ENCODE assay signal across 19 mouse cellular contexts in the genomic region with DNA sequence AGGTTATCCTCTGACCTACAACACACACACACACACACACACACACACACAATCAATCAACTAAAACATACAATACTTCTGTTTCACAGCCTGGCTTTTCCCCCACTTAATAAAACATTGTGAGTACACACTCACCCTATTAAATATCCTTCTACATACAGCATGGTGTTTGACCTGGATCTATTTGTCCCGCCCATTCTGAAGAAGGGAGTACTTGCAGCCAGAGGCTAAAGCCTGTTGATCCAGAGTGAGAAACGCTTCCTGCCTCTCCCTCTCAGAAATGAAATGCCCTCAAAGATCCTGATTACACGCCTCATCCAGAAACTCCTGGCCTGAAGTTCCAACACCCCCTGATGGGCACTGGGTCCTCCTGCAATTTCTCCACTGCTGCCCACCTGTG.
"Had no signal": no experiment of that assay in that cellular context is flagged by ENCODE, and none has a peak within 500 bp of the region (broad histone marks: within the 10 kb centered on the region; RNA-seq: fewer than 3 reads in every experiment).

No protein-coding gene starts in this region.

- H3K9ac ChIP-seq: kidney, embryonic 15.5 days; liver, embryonic 13.5 days; midbrain, embryonic 12.5 days; midbrain, embryonic 15.5 days; neural tube, embryonic 12.5 days; neural tube, embryonic 15.5 days; stomach, embryonic 15.5 days had no signal

- ATAC-seq: intestine, postnatal 0 days; midbrain, embryonic 15.5 days had no signal

- H3K4me3 ChIP-seq: kidney, embryonic 15.5 days; left cerebral cortex, adult 2 months; liver, embryonic 13.5 days; midbrain, embryonic 12.5 days; midbrain, embryonic 15.5 days; neural tube, embryonic 12.5 days; neural tube, embryonic 15.5 days; stomach, embryonic 15.5 days had no signal

- H3K4me2 ChIP-seq: kidney, embryonic 15.5 days; liver, embryonic 13.5 days; midbrain, embryonic 12.5 days; midbrain, embryonic 15.5 days; neural tube, embryonic 12.5 days; neural tube, embryonic 15.5 days; stomach, embryonic 15.5 days had no signal

- H3K27ac ChIP-seq: kidney, embryonic 15.5 days; left cerebral cortex, adult 2 months; liver, embryonic 13.5 days; macrophage; midbrain, embryonic 12.5 days; midbrain, embryonic 15.5 days; neural tube, embryonic 12.5 days; neural tube, embryonic 15.5 days; stomach, embryonic 15.5 days had no signal

- DNase-seq: kidney, adult 2 months; kidney, postnatal 10 days; kidney, postnatal 36 days; layer of hippocampus, postnatal 36 days; liver, embryonic 13.5 days; right cerebral cortex, postnatal 25 days; spleen, adult 18-20 months; thymus, adult 2 months; thymus, postnatal 14 days; thymus, postnatal 4 days had no signal

- H3K9me3 ChIP-seq: kidney, embryonic 15.5 days; liver, embryonic 13.5 days; midbrain, embryonic 12.5 days; midbrain, embryonic 15.5 days; neural tube, embryonic 12.5 days; neural tube, embryonic 15.5 days; stomach, embryonic 15.5 days had no signal

- H3K36me3 ChIP-seq: kidney, embryonic 15.5 days; liver, embryonic 13.5 days; midbrain, embryonic 12.5 days; midbrain, embryonic 15.5 days; neural tube, embryonic 12.5 days; stomach, embryonic 15.5 days had no signal

- H3K4me1 ChIP-seq: midbrain, embryonic 15.5 days had no signal

- H3K27me3 ChIP-seq: kidney, embryonic 15.5 days; midbrain, embryonic 15.5 days; neural tube, embryonic 12.5 days; stomach, embryonic 15.5 days had no signal
